Mouse (Mus musculus) embryonic facial prominence, embryonic 11.5 days (tissue): ENCODE measurements around the gene Slc38a10. TPM values are rescaled to one million over a fixed set of nuclear protein-coding genes. Genes with fewer than 3 reads are reported as not detected.
A peak's percentile ranks its signal among the peaks of the same experiment; 100 is the strongest.

Experiments used
- ATAC-seq: fragments of 200-750 bp; cut with Nextera tagmentation; replicated peaks from 2 replicates; pipeline ENCODE4 v1.8.0; 2017; ENCODE audit warnings: low read depth; ENCODE audit not compliant: insufficient number of reproducible peaks, low FRiP score, low TSS enrichment
- DNase-seq: peaks from one replicate; pipeline ENCODE4 v3.0.0-alpha.2; 2015; ENCODE audit warnings: low spot score
- H3K27ac ChIP-seq: fragments of 300-500 bp; sonication (generic); replicated peaks from 2 replicates; pipeline ENCODE4 v1.5.1; 2014; ENCODE audit warnings: mild to moderate bottlenecking, low read depth, low read length, control low read depth
- H3K27me3 ChIP-seq: fragments of 300-500 bp; sonication (generic); 2 replicates; pipeline ENCODE4 v1.6.1; 2014; ENCODE audit warnings: mild to moderate bottlenecking, low read length, moderate library complexity, mixed read lengths; ENCODE audit not compliant: control insufficient read depth, insufficient read depth
- H3K36me3 ChIP-seq: fragments of 300-500 bp; sonication (generic); replicated peaks from 2 replicates; pipeline ENCODE4 v1.6.1; 2014; ENCODE audit warnings: low read depth, mild to moderate bottlenecking, low read length, moderate library complexity, mixed read lengths; ENCODE audit not compliant: control insufficient read depth, insufficient read depth
- H3K4me1 ChIP-seq: fragments of 300-500 bp; sonication (generic); 2 replicates; pipeline ENCODE4 v1.6.1; 2014; ENCODE audit warnings: low read length, mixed read lengths; ENCODE audit not compliant: control insufficient read depth, insufficient read depth
- H3K4me2 ChIP-seq: fragments of 300-500 bp; sonication (generic); 2 replicates; pipeline ENCODE4 v1.6.1; 2014; ENCODE audit warnings: low read depth, mild to moderate bottlenecking, control low read depth, low read length, moderate library complexity
- H3K4me3 ChIP-seq: fragments of 300-500 bp; sonication (generic); 2 replicates; pipeline ENCODE4 v1.5.1; 2014; ENCODE audit warnings: low read depth, low read length, control low read depth
- H3K9ac ChIP-seq: fragments of 300-500 bp; sonication (generic); replicated peaks from 2 replicates; pipeline ENCODE4 v1.6.1; 2014; ENCODE audit warnings: mild to moderate bottlenecking, control low read depth, low read length
- H3K9me3 ChIP-seq: fragments of 300-500 bp; sonication (generic); replicated peaks from 2 replicates; pipeline ENCODE4 v1.6.1; 2016; ENCODE audit warnings: mild to moderate bottlenecking, low read length, inconsistent platforms, mixed read lengths; ENCODE audit not compliant: control insufficient read depth
- WGBS: fragments of 180-500 bp; shearing (Covaris S2); extraction: QIAGEN DNeasy Blood & Tissue Kit; methylation state at CpG from one replicate; pipeline ENCODE4 v1.1.7; 2014; 5-methylcytosine and 5-hydroxymethylcytosine counted together
- polyA plus RNA-seq: library from polyadenylated mRNA; unstranded; fragments of >200 nt; fragmentation: Nextera tagmentation; extraction: Ambion mirVana; gene quantifications from 2 replicates; pipeline ENCODE4 v1.2.1, GENCODE M21; 2014

The Slc38a10 gene
- polyA plus RNA-seq, 1 experiment from 2014 or later = 50.0 TPM

DNA sequence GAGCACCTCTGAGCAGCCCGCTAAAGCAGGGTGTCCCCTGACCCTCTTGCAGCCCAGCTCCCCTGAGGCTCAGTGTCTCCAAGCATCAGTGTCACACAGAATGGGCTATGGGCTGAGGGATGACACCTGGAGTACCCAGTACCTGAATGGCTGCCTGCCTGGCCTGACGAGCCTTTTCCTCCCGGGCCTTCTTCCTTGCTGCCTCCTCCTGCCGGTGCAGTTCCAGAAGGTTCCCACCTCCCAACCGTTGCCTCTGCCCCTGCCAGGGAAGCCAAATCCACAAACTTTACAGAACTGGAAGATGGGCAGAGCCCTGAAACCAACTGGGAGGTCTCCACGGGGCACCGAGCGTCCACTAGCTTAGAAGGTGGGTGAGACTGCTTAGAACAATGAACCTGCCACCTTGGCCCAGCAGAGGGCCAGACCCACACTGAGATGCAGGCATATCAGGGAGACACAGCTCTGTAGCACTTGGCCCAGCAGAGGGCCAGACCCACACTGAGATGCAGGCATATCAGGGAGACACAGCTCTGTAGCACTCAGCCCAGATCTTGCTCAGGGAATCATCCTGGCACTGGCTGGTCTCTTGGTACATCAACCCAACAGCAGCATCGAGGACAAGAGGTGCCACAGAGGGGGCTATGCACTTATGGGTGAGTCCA lies 78.0 kb downstream of the Slc38a10 start:
- peaks cover 8% of the 10 kb centered on the region for H3K36me3 ChIP-seq
- no peak overlapping the region for H3K9ac ChIP-seq
- 90% methylated on average over 9 of the region's 9 CpGs for WGBS
- no peak overlapping the region for H3K4me3 ChIP-seq
- no peak overlapping the region for H3K27ac ChIP-seq
- H3K4me1 ChIP-seq = no peaks in the 10 kb centered on the region
- no peaks in the 10 kb centered on the region for H3K27me3 ChIP-seq
- H3K4me2 ChIP-seq = no peak overlapping the region
- ATAC-seq (no peak), DNase-seq (no peak)
- no peaks in the 10 kb centered on the region for H3K9me3 ChIP-seq

DNA sequence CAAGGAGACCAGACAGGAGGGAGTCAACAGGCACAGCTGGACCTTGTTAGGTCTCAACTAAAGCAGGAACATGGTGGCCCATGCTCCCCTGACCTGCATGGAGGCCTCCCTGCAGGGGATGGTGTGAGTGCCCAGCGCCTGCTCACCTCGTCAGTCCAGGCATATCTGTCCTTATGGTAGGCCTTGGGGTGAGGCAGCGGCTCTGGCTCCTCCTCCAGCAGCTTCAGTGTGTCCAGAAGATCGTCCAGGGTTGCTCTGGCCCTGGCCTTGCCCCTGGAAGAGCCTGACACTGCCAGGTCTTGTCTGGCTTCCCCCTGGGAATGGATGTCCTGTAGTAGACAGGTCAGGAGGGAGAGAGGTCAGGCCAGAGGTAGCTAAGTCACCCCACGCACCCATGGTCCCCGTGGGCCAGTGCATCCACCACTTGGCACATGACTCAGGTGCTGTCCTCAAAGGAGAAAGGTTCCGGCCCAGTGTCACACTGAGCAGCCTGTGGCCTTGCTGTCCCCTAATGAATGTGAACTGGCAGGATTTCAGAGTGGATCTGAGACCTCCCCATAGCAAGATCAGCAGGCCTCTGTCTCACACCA lies 79.3 kb downstream of the Slc38a10 start:
- H3K27me3 ChIP-seq = no peaks in the 10 kb centered on the region
- 63% methylated on average over 7 of the region's 7 CpGs for WGBS
- peaks cover 9% of the 10 kb centered on the region for H3K36me3 ChIP-seq
- H3K9ac ChIP-seq = no peak overlapping the region
- H3K4me3 ChIP-seq = no peak overlapping the region
- no peaks in the 10 kb centered on the region for H3K9me3 ChIP-seq
- no peak overlapping the region for H3K4me2 ChIP-seq
- H3K27ac ChIP-seq = no peak overlapping the region
- ATAC-seq = no peak
- H3K4me1 ChIP-seq = no peaks in the 10 kb centered on the region
- no peak for DNase-seq

DNA sequence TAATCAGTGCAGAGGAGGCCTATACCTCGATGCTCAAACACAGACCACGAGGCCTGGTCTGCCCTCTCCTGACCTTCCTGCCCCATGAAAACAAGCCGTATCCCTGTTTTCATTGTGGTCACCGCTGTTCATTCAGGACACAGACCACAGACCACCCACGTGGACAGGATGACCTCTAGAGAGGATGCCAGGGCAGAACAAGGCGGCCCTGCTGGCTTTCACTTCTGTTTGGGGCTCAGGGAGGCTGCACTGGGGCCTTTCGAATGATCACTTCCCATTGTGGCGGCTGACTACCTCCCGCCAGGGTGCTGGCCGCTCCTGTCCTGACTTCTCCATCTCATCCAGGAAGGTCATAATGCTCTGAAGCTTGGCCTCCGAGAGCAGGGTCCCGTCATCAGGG lies 80.1 kb downstream of the Slc38a10 start:
- ATAC-seq = no peak
- no peaks in the 10 kb centered on the region for H3K9me3 ChIP-seq
- DNase-seq = no peak
- H3K27ac ChIP-seq = no peak overlapping the region
- H3K4me1 ChIP-seq = no peaks in the 10 kb centered on the region
- H3K4me3 ChIP-seq = no peak overlapping the region
- 27% methylated on average over 12 of the region's 12 CpGs for WGBS
- no peak overlapping the region for H3K4me2 ChIP-seq
- peaks cover 9% of the 10 kb centered on the region for H3K36me3 ChIP-seq
- no peaks in the 10 kb centered on the region for H3K27me3 ChIP-seq
- H3K9ac ChIP-seq = no peak overlapping the region

DNA sequence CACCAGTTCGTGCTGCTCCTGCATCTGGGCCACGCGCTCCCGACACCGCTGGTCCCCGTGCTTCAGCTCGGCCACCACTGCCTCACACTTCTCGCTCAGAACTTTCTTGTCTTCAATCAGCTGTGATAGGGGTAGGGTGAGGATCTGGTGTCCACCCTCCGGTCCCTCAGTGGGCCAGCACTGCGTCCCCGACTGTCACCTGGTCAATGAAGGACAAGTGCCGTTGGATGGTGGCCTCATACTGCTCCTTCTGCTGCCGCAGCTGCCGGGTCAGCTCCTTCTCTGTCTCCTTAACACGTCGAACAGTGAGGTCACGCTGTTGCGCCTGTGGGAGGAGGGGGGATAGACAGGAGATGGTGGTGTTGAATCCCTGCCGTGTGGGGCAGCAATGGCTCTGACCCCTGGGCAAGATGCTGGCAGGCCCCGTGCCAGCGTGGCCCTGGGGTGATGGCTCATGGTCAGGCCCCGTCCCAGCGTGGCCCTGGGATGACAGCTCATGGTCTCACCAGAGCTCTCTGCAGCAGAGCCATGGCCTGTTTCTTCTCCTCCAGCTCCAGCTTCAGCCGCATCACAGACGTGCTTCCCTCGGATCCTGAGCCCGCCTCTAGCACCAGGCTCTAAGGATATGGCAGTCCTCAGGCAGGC lies 80.7 kb downstream of the Slc38a10 start:
- Histone ChIP-seq H3K4me2 (no peak overlapping the region), H3K36me3 (peaks cover 9% of the 10 kb centered on the region), H3K27me3 (no peaks in the 10 kb centered on the region), H3K4me3 (no peak overlapping the region), H3K9me3 (no peaks in the 10 kb centered on the region), H3K27ac (no peak overlapping the region), H3K4me1 (no peaks in the 10 kb centered on the region), H3K9ac (no peak overlapping the region)
- WGBS = 84% methylated on average over 27 of the region's 27 CpGs
- no peak for DNase-seq
- no peak for ATAC-seq

DNA sequence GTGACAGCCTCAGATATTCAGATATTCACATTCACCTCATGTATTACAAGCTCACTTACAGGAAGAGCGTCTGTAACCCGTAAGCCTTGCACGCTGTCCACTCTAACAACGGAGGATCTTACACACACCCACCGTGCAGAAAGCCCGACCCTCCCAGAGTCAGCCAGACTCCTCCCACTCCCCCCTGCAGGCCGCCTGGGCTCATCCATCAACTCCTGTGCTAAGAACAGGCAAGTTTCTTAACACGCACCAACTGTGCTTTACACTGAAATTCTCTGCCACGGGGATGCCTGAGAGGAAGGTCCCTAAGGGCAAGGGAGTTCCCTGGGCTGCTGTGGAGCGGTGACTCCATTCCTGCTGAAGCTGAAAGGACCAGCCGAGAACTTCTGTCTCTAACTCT lies 81.9 kb downstream of the Slc38a10 start:
- ATAC-seq = no peak
- no peak overlapping the region for H3K4me3 ChIP-seq
- H3K36me3 ChIP-seq = peaks cover 9% of the 10 kb centered on the region
- H3K4me1 ChIP-seq = no peaks in the 10 kb centered on the region
- no peak for DNase-seq
- WGBS = 49% methylated on average over 11 of the region's 11 CpGs
- H3K9me3 ChIP-seq = no peaks in the 10 kb centered on the region
- H3K4me2 ChIP-seq = no peak overlapping the region
- no peak overlapping the region for H3K27ac ChIP-seq
- H3K27me3 ChIP-seq = no peaks in the 10 kb centered on the region
- H3K9ac ChIP-seq = no peak overlapping the region

DNA sequence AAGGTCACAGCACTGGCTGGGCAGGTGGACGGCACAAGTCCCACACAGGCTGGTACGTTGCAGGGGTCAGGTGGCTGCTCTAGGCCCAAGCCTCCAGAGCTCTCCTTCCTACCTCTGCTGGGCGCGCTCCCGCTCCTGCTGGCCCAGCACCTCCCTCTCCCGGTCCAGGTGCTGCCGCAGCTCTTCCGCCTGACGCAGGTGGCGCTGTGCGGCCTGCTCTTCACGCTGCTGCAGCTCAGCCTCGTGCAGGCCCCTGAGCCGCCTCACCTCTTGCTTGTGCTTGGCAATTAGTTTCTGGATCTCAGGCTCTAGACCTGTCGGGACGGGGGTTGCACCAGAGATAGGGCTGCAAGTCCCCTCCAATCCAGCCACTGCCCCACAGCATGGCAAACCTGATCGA lies 83.3 kb downstream of the Slc38a10 start:
- 46% methylated on average over 17 of the region's 17 CpGs for WGBS
- Histone ChIP-seq H3K9me3 (no peaks in the 10 kb centered on the region), H3K9ac (no peak overlapping the region), H3K27me3 (no peaks in the 10 kb centered on the region), H3K4me1 (no peaks in the 10 kb centered on the region), H3K4me3 (no peak overlapping the region), H3K4me2 (no peak overlapping the region), H3K36me3 (peaks cover 11% of the 10 kb centered on the region), H3K27ac (no peak overlapping the region)
- ATAC-seq (no peak; the same call in 1 of the 2 replicates), DNase-seq (peak; percentile 37)

DNA sequence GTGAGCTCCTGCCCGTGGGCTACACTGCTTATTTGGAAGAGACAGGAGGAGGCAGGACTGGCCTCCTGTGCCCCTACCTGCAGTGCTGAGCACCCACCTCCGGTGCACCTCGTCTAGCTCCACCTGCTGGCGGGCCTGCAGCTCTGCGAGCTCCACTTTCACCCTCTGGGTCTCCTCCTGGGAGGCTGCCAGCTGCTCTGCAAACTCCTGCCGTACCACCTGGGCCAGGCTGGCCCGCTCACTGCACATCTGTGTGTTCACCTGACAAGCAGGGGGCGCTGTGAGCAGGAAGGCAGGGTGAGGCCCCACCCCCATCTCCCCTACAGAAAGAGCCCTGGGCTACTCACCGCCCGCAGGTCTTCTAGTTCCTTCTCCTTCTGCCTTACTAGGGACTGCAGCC lies 85.9 kb downstream of the Slc38a10 start:
- ATAC-seq (no peak), DNase-seq (peak; percentile 55)
- H3K4me1 ChIP-seq = no peaks in the 10 kb centered on the region
- H3K9ac ChIP-seq = no peak overlapping the region
- no peak overlapping the region for H3K4me3 ChIP-seq
- H3K27me3 ChIP-seq = no peaks in the 10 kb centered on the region
- H3K36me3 ChIP-seq = peaks cover 8% of the 10 kb centered on the region
- WGBS = 43% methylated on average over 10 of the region's 10 CpGs
- H3K9me3 ChIP-seq = no peaks in the 10 kb centered on the region
- H3K27ac ChIP-seq = no peak overlapping the region
- no peak overlapping the region for H3K4me2 ChIP-seq

DNA sequence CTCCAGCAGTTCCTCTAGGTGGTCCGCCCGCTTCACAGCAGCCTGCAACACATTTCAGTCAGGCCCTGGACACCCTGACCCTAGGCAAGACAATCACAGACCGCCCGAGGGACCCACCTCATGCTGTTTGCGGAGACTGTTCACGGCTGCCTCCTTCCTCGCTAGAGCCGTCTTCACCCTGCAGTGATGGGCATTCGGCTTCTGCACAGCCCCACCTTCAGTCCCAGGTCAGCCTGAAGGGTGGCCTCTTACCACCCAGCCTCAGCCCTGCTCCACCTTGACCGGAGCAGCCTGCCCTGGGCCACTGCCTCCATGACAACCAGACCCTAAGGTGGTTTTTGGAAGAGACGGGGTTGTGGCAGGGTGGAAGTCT lies 86.5 kb downstream of the Slc38a10 start:
- Histone ChIP-seq H3K4me3 (no peak overlapping the region), H3K27ac (no peak overlapping the region), H3K36me3 (peaks cover 8% of the 10 kb centered on the region), H3K4me2 (no peak overlapping the region), H3K4me1 (no peaks in the 10 kb centered on the region), H3K9ac (no peak overlapping the region), H3K27me3 (no peaks in the 10 kb centered on the region), H3K9me3 (no peaks in the 10 kb centered on the region)
- no peak for DNase-seq
- WGBS = 88% methylated on average over 11 of the region's 11 CpGs
- no peak for ATAC-seq
